Comparison of ENCODE assay signal across 21 mouse cellular contexts in the genomic region with DNA sequence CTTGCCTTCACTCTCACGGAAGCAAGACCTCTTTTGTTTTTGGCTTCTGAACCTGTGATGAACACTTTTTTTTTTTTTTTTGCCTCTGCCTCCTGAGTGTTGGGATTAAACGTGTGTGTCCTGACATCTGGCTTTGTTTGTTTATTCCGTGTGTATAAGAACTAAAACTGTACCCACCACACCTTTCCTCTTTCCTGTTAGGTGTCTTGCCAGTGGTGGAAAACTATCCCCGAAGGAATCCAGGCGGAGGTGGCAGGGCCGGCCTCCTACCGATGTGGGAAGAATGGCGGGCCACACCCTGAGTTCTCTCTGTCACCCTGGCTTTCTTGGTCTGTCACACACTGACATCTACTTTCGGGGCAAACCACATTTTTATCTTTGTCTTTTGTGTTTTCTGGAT. TPM values are rescaled to one million over a fixed set of nuclear protein-coding genes. Genes with fewer than 3 reads are reported as not detected.
DNase-seq lines count a peak whose midpoint lies in the region; TF ChIP-seq lines count a peak whose summit lies in the region.
"Had no signal": no experiment of that assay in that cellular context is flagged by ENCODE, and none has a peak within 500 bp of the region (broad histone marks: within the 10 kb centered on the region; RNA-seq: fewer than 3 reads in every experiment).

No protein-coding gene starts in this region.

- WGBS in kidney, adult 2 months: 76% methylated on average over 9 of the region's 9 CpGs

- H3K4me3 ChIP-seq in kidney, adult 2 months (ENCODE audit: insufficient read depth, low read depth, low read length): no peak overlapping the region
- H3K4me3 ChIP-seq: heart, embryonic 15.5 days; hindbrain, embryonic 12.5 days; left cerebral cortex, adult 2 months; myocyte had no signal

- DNase-seq in heart, adult 11 months: peak; percentile 99
- no peak for DNase-seq in heart, postnatal 4 days
- peak; percentile 81 for DNase-seq in kidney, adult 2 months
- DNase-seq in kidney, postnatal 10 days: no peak
- DNase-seq in lung, postnatal 25 days (ENCODE audit: low spot score): peak; percentile 66
- no peak for DNase-seq in lung, postnatal 14 days
- no peak for DNase-seq in cerebellum, adult 9-11 months
- DNase-seq: cerebellum, adult 2 months; kidney, adult 9 months; layer of hippocampus, adult 9-11 months; left cerebral cortex, postnatal 4 days; liver; midbrain, embryonic 14.5 days; spleen, adult 18-20 months; thymus, postnatal 36 days had no signal

- no peaks in the 10 kb centered on the region for H3K27me3 ChIP-seq in kidney, adult 2 months (replicated peaks; ENCODE audit: control insufficient read depth, insufficient read depth, low read length)
- H3K27me3 ChIP-seq: heart, embryonic 15.5 days; hindbrain, embryonic 12.5 days had no signal

- no peaks in the 10 kb centered on the region for H3K36me3 ChIP-seq in kidney, adult 2 months (ENCODE audit: control insufficient read depth, insufficient read depth, low read length)
- H3K36me3 ChIP-seq: heart, embryonic 15.5 days; hindbrain, embryonic 12.5 days had no signal

- no peaks in the 10 kb centered on the region for H3K4me1 ChIP-seq in kidney, adult 2 months (ENCODE audit: control insufficient read depth, insufficient read depth, low read length)

- H3K27ac ChIP-seq in kidney, adult 2 months (ENCODE audit: insufficient read depth, low read depth, low read length): peak overlapping the region; percentile 61
- H3K27ac ChIP-seq: heart, embryonic 15.5 days; hindbrain, embryonic 12.5 days had no signal

- TF ChIP-seq POLR2A in kidney, adult 2 months (IDR thresholded peaks at IDR 0.05; ENCODE audit: low read depth, low read length): no peak

- no peak for TF ChIP-seq CTCF in kidney, adult 2 months (conservative IDR thresholded peaks at IDR 0.05; ENCODE audit: insufficient read depth, insufficient read length, low read depth, low read length)

RNA-seq across cellular contexts. Expression of a gene that starts 8.3 kb away (rescaled TPM):
- total RNA-seq in heart, postnatal 4 days (2021): 10 to 100 TPM; 34.1 to 39.3 TPM
- polyA plus RNA-seq in kidney, adult 2 months (2012; rRNA removed): 28.8 and 34.2 TPM in 2 replicates

RNA-seq across cellular contexts. Expression of a gene that starts 51.7 kb away (rescaled TPM):
- total RNA-seq in heart, postnatal 4 days (2021): not detected
- polyA plus RNA-seq in kidney, adult 2 months (2012; rRNA removed): 0.14 TPM in 1 of 2 replicates, not detected in the other
- total RNA-seq: gastrocnemius, adult 8-10 months had no signal
- polyA plus RNA-seq: heart, embryonic 15.5 days; liver, embryonic 16.5 days had no signal

RNA-seq across cellular contexts. Expression of a gene that starts 54.0 kb away (rescaled TPM):
- total RNA-seq in heart, postnatal 4 days (2021): 10 to 100 TPM; 85.8 to 86.2 TPM
- 22.0 and 27.8 TPM in 2 replicates for polyA plus RNA-seq in kidney, adult 2 months (2012; rRNA removed)

Comparison
In these comparisons a context has a peak if more than half of its experiments do, and no peak if none do; other contexts are left out.
1. DNase-seq: peak in heart, adult 11 months (single experiment), kidney, adult 2 months (single experiment) and lung, postnatal 25 days (single experiment); none in heart, postnatal 4 days (single experiment), kidney, postnatal 10 days (single experiment), lung, postnatal 14 days (single experiment) and cerebellum, adult 9-11 months (single experiment).